Mouse (Mus musculus) brain, embryonic 14.5 days (tissue): ENCODE measurements around the gene Galnt2.

Experiments
- CTCF ChIP-seq: fragments of 200-500 bp; IDR thresholded peaks from 2 replicates; pipeline ENCODE4 v1.5.1; 2012; ENCODE audit warnings: inconsistent platforms, mild to moderate bottlenecking, moderate library complexity, borderline replicate concordance; ENCODE audit not compliant: insufficient read depth, insufficient read length; ENCODE audit errors: extremely low read depth
- POLR2A ChIP-seq: fragments of 200-500 bp; IDR thresholded peaks from 2 replicates; pipeline ENCODE4 v1.6.1; 2012; ENCODE audit warnings: mild to moderate bottlenecking, inconsistent platforms, borderline replicate concordance; ENCODE audit not compliant: poor library complexity, insufficient read depth, insufficient read length, severe bottlenecking; ENCODE audit errors: extremely low read depth

GRCm38 (mm10) chr8:124283644-124284332 lies 52.6 kb downstream of the Galnt2 start:
- no peak for TF ChIP-seq CTCF
- no peak for TF ChIP-seq POLR2A
